Mouse (Mus musculus) G1E (cell line): ENCODE measurements around the gene Cdkl5.

Source experiments
- CTCF ChIP-seq: IDR thresholded peaks from 2 replicates; pipeline ENCODE4 v1.5.1; 2012; ENCODE audit warnings: low read depth, low read length, inconsistent platforms, mixed read lengths
- GATA1 ChIP-seq: IDR thresholded peaks from 2 replicates; pipeline ENCODE4 v1.6.1; 2012; ENCODE audit warnings: borderline replicate concordance, low read length, inconsistent platforms, mixed read lengths
- GATA2 ChIP-seq: IDR thresholded peaks from 2 replicates; pipeline ENCODE4 v1.6.1; 2012; ENCODE audit warnings: low read depth, low read length, inconsistent platforms, borderline replicate concordance
- POLR2AphosphoS5 ChIP-seq: IDR thresholded peaks from 2 replicates; pipeline ENCODE4 v1.6.1; 2012; ENCODE audit warnings: low read depth, low read length, inconsistent platforms; ENCODE audit not compliant: insufficient replicate concordance
- TAL1 ChIP-seq: conservative IDR thresholded peaks from 2 replicates; pipeline ENCODE4 v1.6.1; 2012; ENCODE audit warnings: low read depth, low read length, inconsistent platforms, mixed read lengths

- TF ChIP-seq CTCF (no peak), TAL1 (no peak), GATA2 (no peak), GATA1 (no peak), POLR2AphosphoS5 (no peak)
These were observed at the start of gene Cdkl5 for GRCm38 (mm10) chrX:160994543-160995121.
